Mouse (Mus musculus): Measurements from ENCODE around the gene Rassf8. TPM values are rescaled to one million over a fixed set of nuclear protein-coding genes. Genes with fewer than 3 reads are reported as not detected.

Rassf8 gene
- polyA plus RNA-seq, 1 experiment from 2014 or later: 10.3 TPM

DNA sequence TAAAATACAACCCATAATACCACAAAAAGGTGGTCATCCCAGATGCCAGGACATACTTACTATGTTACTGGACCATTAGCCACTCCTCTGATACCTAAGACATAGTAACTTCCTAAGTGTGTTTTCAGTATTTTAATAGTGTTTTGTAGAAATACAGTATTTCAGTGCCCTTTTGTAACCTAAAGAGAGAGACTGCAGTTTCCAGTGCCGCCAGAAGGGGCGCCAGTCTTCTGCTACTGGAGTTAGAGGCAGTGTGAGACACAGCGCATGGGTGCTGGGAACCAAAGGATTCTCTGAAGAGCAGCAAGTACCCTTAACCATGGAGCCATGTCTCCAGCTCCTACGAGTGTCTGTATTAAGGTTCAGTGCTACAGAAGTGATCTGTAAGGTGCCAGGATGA lies 48.1 kb downstream of the Rassf8 start:
- WGBS: 60% methylated on average over 4 of the region's 4 CpGs
- no peaks in the 10 kb centered on the region for H3K27me3 ChIP-seq (ENCODE audit: control insufficient read depth, insufficient read depth, low read length)
- no peak overlapping the region for H3K4me2 ChIP-seq (ENCODE audit: low read depth, severe bottlenecking)
- no peaks in the 10 kb centered on the region for H3K9me3 ChIP-seq (ENCODE audit: control insufficient read depth, low read length)
- H3K9ac ChIP-seq (ENCODE audit: low read length): no peak overlapping the region
- no peak overlapping the region for H3K4me3 ChIP-seq (ENCODE audit: low read depth, low read length)
- H3K27ac ChIP-seq (replicated peaks; ENCODE audit: low read depth, low read length): no peak overlapping the region
- ATAC-seq (ENCODE audit: insufficient number of reproducible peaks, low FRiP score, low TSS enrichment, low read depth): no peak
- peak; percentile 55 for DNase-seq (ENCODE audit: low spot score)
- no peaks in the 10 kb centered on the region for H3K4me1 ChIP-seq (ENCODE audit: control insufficient read depth, insufficient read depth, low read length)
- no peaks in the 10 kb centered on the region for H3K36me3 ChIP-seq (ENCODE audit: control insufficient read depth, insufficient read depth, low read length)

DNA sequence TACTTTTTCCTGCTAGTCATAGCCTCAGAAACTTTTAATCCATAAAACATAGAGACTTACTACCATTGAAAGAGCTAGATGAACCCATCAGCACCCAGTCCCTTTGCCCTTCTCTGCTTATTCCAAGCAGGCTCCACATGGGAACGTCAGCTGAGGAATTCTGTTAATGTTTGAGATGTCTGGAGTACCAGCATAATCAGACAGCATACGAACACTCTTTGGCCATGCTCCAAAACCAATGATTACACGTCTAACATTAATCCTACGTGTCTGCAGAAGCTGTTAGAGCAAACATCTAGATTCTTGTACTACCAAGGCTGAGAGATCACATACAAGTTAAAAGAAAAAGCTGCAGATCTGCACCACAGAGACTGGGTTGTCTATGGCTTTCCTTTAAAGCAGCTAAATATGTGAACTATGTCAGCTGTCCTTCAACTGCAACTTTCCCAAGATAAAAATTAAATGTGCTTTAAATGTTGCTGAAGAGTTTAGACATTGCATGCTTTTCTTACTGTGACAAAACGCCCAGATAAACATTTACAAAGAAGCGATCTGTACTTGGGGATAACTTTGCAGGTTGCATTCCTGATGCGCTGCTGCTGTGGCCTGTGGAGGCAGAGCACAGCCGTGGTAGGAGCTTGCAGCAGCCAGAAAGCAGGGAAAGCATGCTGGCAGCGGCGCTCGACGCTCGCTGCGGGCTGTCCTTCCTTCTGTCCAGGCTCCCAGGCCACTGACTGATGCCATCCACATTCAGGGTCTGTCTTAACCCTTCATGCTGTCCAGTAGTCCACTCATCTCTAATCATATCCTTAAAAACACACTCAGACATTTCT lies 49.9 kb downstream of the Rassf8 start:
- Histone ChIP-seq H3K27me3 (ENCODE audit: control insufficient read depth, insufficient read depth, low read length) (no peaks in the 10 kb centered on the region), H3K27ac (replicated peaks; ENCODE audit: low read depth, low read length) (no peak overlapping the region), H3K9ac (ENCODE audit: low read length) (no peak overlapping the region), H3K4me3 (ENCODE audit: low read depth, low read length) (no peak overlapping the region), H3K4me1 (ENCODE audit: control insufficient read depth, insufficient read depth, low read length) (no peaks in the 10 kb centered on the region), H3K9me3 (ENCODE audit: control insufficient read depth, low read length) (no peaks in the 10 kb centered on the region), H3K4me2 (ENCODE audit: low read depth, severe bottlenecking) (no peak overlapping the region), H3K36me3 (ENCODE audit: control insufficient read depth, insufficient read depth, low read length) (no peaks in the 10 kb centered on the region)
- DNase-seq (ENCODE audit: low spot score) (no peak), ATAC-seq (ENCODE audit: insufficient number of reproducible peaks, low FRiP score, low TSS enrichment, low read depth) (no peak)
- WGBS: 82% methylated on average over 14 of the region's 14 CpGs

DNA sequence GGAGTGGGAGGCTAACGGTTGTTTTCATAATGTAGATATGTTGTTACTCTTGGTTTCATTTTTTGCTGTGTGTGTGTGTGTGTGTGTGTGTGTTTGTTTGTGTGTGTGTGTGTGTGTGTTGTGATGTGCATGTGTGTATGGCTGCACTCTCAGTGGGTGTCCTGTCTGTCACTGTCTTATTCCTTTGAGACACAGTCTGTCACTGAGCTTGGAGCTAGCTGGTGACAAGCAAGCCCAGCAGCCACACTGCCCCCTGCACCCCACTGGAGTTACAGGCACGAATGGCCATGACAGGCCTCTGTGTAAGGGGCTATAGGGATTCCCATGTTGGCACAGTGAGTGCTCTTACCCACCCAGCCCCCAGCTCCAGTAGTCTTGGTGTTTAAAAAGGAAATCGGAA lies 51.1 kb downstream of the Rassf8 start:
- H3K36me3 ChIP-seq (ENCODE audit: control insufficient read depth, insufficient read depth, low read length): no peaks in the 10 kb centered on the region
- H3K4me3 ChIP-seq (ENCODE audit: low read depth, low read length): no peak overlapping the region
- no peak for DNase-seq (ENCODE audit: low spot score)
- H3K9ac ChIP-seq (ENCODE audit: low read length): no peak overlapping the region
- WGBS: 79% methylated on average over 3 of the region's 3 CpGs
- no peak overlapping the region for H3K4me2 ChIP-seq (ENCODE audit: low read depth, severe bottlenecking)
- no peak overlapping the region for H3K27ac ChIP-seq (replicated peaks; ENCODE audit: low read depth, low read length)
- ATAC-seq (ENCODE audit: insufficient number of reproducible peaks, low FRiP score, low TSS enrichment, low read depth): no peak
- H3K4me1 ChIP-seq (ENCODE audit: control insufficient read depth, insufficient read depth, low read length): no peaks in the 10 kb centered on the region
- no peaks in the 10 kb centered on the region for H3K9me3 ChIP-seq (ENCODE audit: control insufficient read depth, low read length)
- no peaks in the 10 kb centered on the region for H3K27me3 ChIP-seq (ENCODE audit: control insufficient read depth, insufficient read depth, low read length)

DNA sequence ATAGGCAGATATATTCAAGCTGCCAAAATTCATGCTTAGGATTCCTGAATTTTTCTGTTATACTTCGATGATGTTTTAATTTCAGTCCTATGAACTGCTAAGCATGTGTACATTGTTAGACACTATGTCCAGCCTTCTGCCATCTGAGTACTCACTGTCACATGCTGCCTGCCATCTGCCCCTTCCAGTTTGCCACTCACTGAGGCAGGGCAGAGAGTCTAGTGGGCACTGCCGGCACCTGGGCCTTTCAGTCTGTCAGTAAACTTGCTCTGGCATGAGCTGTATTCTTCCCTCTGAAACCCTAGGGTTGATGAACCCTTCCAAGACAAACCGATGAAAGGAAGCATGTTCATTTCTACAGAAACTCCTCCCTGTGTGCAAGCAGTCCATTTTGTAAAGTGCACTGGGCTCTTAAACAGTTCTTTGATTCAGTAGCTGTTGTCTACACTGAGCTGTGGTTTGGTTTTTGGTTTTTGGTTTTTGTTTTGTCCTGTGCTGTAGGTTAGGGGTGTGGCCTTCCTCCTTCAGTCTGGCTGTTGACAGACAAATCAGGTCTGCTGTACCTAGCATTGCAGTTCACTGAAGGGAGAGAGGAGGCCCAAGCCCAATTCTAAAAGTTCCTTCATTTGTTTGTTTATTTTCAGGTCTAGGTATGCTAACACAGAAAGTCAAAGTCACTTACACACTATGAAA lies 55.4 kb downstream of the Rassf8 start:
- Histone ChIP-seq H3K27ac (replicated peaks; ENCODE audit: low read depth, low read length) (no peak overlapping the region), H3K27me3 (ENCODE audit: control insufficient read depth, insufficient read depth, low read length) (no peaks in the 10 kb centered on the region), H3K4me1 (ENCODE audit: control insufficient read depth, insufficient read depth, low read length) (no peaks in the 10 kb centered on the region), H3K9me3 (ENCODE audit: control insufficient read depth, low read length) (no peaks in the 10 kb centered on the region), H3K9ac (ENCODE audit: low read length) (no peak overlapping the region), H3K4me2 (ENCODE audit: low read depth, severe bottlenecking) (no peak overlapping the region), H3K4me3 (ENCODE audit: low read depth, low read length) (no peak overlapping the region), H3K36me3 (ENCODE audit: control insufficient read depth, insufficient read depth, low read length) (no peaks in the 10 kb centered on the region)
- no peak for DNase-seq (ENCODE audit: low spot score)
- WGBS: 84% methylated on average over 3 of the region's 3 CpGs
- no peak for ATAC-seq (ENCODE audit: insufficient number of reproducible peaks, low FRiP score, low TSS enrichment, low read depth)

DNA sequence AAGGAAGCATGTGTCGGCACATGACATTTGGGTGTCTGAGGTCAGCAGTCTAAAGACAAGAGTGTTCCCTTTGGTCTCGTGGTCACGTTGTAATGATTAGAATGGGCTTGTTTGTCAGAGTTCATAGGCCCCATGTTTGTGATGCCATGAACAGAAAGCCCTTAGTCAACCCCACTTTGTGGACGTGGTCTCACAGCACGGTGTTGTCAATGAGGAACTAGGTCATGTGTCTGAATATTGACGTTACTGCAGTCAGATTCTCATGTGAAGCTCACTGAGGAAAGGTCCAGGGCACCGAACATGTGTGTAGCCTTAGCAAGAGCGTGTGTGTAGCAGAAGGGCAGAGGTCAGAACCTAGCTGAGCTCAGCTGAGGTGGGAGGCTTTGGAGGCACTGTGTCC lies 56.3 kb downstream of the Rassf8 start:
- DNase-seq (ENCODE audit: low spot score): no peak

DNA sequence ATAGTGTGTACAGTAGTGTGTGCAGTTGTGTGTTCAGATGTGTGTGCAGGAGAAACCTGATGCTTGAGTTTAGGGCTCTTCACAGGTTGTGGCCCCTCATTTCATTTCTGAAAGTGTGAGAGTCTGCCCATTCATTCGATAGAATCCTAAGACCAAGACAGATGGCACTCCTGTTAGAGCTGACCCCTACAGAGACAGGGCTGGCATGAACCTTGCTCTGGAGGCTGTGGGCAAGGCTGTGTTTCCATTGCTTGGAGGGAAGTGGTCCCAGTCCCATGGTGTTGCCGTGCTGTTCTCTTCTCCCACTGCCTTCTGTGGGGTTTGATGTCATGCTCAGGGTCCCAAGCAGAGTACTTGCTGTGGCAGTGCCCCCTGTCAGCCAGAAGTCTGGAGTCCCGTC lies 57.7 kb downstream of the Rassf8 start:
- H3K27ac ChIP-seq (replicated peaks; ENCODE audit: low read depth, low read length): no peak overlapping the region
- no peak overlapping the region for H3K9ac ChIP-seq (ENCODE audit: low read length)
- WGBS: 54% methylated on average over 3 of the region's 3 CpGs
- H3K36me3 ChIP-seq (ENCODE audit: control insufficient read depth, insufficient read depth, low read length): no peaks in the 10 kb centered on the region
- H3K4me3 ChIP-seq (ENCODE audit: low read depth, low read length): no peak overlapping the region
- H3K27me3 ChIP-seq (ENCODE audit: control insufficient read depth, insufficient read depth, low read length): no peaks in the 10 kb centered on the region
- no peaks in the 10 kb centered on the region for H3K9me3 ChIP-seq (ENCODE audit: control insufficient read depth, low read length)
- DNase-seq (ENCODE audit: low spot score): no peak
- H3K4me2 ChIP-seq (ENCODE audit: low read depth, severe bottlenecking): no peak overlapping the region
- H3K4me1 ChIP-seq (ENCODE audit: control insufficient read depth, insufficient read depth, low read length): no peaks in the 10 kb centered on the region
- ATAC-seq (ENCODE audit: insufficient number of reproducible peaks, low FRiP score, low TSS enrichment, low read depth): no peak

More for the DNA sequence above, 56.3 kb downstream of the Rassf8 start:
- Histone ChIP-seq H3K4me1 (ENCODE audit: control insufficient read depth, insufficient read depth, low read length) (no peaks in the 10 kb centered on the region), H3K36me3 (ENCODE audit: control insufficient read depth, insufficient read depth, low read length) (no peaks in the 10 kb centered on the region), H3K4me2 (ENCODE audit: low read depth, severe bottlenecking) (no peak overlapping the region), H3K4me3 (ENCODE audit: low read depth, low read length) (no peak overlapping the region), H3K27me3 (ENCODE audit: control insufficient read depth, insufficient read depth, low read length) (no peaks in the 10 kb centered on the region), H3K27ac (replicated peaks; ENCODE audit: low read depth, low read length) (no peak overlapping the region), H3K9me3 (ENCODE audit: control insufficient read depth, low read length) (no peaks in the 10 kb centered on the region), H3K9ac (ENCODE audit: low read length) (no peak overlapping the region)
- ATAC-seq (ENCODE audit: insufficient number of reproducible peaks, low FRiP score, low TSS enrichment, low read depth): no peak
- WGBS: 82% methylated on average over 8 of the region's 8 CpGs

DNA sequence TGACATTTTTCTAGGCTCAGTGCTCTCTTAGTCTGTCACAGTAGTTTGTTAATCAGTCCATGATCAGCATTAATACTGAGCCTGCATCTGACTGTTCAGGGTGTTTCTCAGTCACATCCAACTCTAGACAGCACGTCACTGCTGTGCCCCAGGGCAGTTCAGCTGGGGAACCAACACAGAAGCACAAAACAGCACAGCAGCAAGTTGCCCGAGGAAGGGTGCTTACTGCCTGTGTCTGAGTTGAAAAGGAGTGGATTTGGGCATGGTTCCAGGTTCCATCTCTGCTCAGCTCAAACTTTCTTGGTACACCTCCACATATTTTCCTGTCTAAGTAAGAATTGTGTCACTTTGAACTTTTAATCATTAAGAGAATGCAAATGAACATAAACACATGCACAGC lies 60.2 kb downstream of the Rassf8 start:
- no peak overlapping the region for H3K4me2 ChIP-seq (ENCODE audit: low read depth, severe bottlenecking)
- H3K4me1 ChIP-seq (ENCODE audit: control insufficient read depth, insufficient read depth, low read length): no peaks in the 10 kb centered on the region
- no peaks in the 10 kb centered on the region for H3K9me3 ChIP-seq (ENCODE audit: control insufficient read depth, low read length)
- 52% methylated on average over 2 of the region's 2 CpGs for WGBS
- DNase-seq (ENCODE audit: low spot score) (no peak), ATAC-seq (ENCODE audit: insufficient number of reproducible peaks, low FRiP score, low TSS enrichment, low read depth) (no peak)
- H3K27me3 ChIP-seq (ENCODE audit: control insufficient read depth, insufficient read depth, low read length): no peaks in the 10 kb centered on the region
- H3K36me3 ChIP-seq (ENCODE audit: control insufficient read depth, insufficient read depth, low read length): no peaks in the 10 kb centered on the region
- H3K27ac ChIP-seq (replicated peaks; ENCODE audit: low read depth, low read length): no peak overlapping the region
- H3K4me3 ChIP-seq (ENCODE audit: low read depth, low read length): no peak overlapping the region
- H3K9ac ChIP-seq (ENCODE audit: low read length): no peak overlapping the region

DNA sequence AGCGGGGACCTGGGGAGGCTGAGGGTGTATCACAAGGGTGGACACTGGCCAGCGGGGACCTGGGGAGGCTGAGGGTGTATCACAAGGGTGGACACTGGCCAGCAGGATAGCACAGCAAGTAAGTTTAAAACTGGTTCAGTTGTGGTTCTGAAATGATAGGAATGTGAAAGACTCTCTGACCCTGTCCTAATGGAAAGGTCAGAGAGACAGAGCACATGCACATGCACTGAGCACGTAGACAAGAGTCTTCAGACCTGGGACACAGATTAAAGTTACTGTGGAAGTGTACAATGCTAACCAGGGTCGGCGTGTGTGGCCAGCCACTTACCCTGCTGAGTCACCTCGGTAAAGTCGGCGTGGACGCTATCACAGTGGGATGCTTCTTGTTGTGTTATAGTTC lies 61.4 kb downstream of the Rassf8 start:
- Histone ChIP-seq H3K9ac (ENCODE audit: low read length) (no peak overlapping the region), H3K9me3 (ENCODE audit: control insufficient read depth, low read length) (no peaks in the 10 kb centered on the region), H3K27me3 (ENCODE audit: control insufficient read depth, insufficient read depth, low read length) (no peaks in the 10 kb centered on the region), H3K27ac (replicated peaks; ENCODE audit: low read depth, low read length) (no peak overlapping the region), H3K36me3 (ENCODE audit: control insufficient read depth, insufficient read depth, low read length) (no peaks in the 10 kb centered on the region), H3K4me2 (ENCODE audit: low read depth, severe bottlenecking) (no peak overlapping the region), H3K4me3 (ENCODE audit: low read depth, low read length) (no peak overlapping the region), H3K4me1 (ENCODE audit: control insufficient read depth, insufficient read depth, low read length) (no peaks in the 10 kb centered on the region)
- WGBS: 89% methylated on average over 9 of the region's 9 CpGs
- ATAC-seq (ENCODE audit: insufficient number of reproducible peaks, low FRiP score, low TSS enrichment, low read depth) (no peak), DNase-seq (ENCODE audit: low spot score) (no peak)
